Mouse (Mus musculus) v-Abl transformed pro-B cells (cell line): ENCODE results near the gene Ppcs.

Experiments used
- in situ Hi-C, 2 experiments: fragments of 400-800 bp; cut with MboI; formaldehyde crosslinking; loops; one replicate each; pipeline ENCODE4 v1.15.1; 2025; ENCODE audit not compliant: unreplicated experiment in 2 of 2

The Ppcs gene

DNA sequence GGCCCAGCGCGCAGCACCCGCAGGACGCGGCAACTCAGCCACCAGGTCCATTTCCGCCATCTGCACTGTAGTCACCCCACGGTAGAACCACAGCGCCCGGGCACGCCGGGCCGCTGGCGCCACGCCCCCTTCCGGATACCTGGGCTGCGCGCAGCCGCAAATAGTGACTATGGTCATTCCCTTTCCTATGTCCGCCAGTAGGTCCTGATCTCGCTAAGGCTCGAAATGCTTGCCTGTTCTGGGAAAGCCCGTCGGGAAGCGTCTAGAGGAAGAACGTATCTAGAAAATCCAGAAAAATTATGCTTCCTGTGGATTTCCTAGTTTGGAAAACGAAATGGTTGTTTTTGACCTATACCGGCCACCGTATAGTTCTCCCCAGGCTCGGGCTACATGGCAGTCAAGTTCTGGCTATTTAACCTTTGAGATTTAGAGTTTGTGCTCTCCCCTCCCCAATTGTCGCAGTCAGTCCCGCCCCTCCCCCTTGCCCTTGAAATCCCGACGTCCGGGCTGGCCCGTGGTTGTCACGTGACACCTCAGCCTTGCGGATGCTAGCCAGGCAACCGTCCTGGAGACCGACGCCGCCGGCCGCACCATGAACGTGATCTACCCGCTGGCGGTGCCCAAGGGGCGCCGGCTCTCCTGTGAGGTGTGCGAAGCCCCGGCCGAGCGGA lies at the start of gene Ppcs, which contains the start of gene Zmynd12:
Ppcs (minus strand) TSS at position 127 of the 671 bp plus-strand sequence.
Zmynd12 (plus strand) TSS at position 521 of the 671 bp plus-strand sequence.
- in situ Hi-C loops = loop anchor here (10.0 kb wide), 1 partner anchor 112 kb away; the partner anchor contains the start of genes Foxj3 (in 2 of the 2) and Frg2f1 (in 2 of the 2)

DNA sequence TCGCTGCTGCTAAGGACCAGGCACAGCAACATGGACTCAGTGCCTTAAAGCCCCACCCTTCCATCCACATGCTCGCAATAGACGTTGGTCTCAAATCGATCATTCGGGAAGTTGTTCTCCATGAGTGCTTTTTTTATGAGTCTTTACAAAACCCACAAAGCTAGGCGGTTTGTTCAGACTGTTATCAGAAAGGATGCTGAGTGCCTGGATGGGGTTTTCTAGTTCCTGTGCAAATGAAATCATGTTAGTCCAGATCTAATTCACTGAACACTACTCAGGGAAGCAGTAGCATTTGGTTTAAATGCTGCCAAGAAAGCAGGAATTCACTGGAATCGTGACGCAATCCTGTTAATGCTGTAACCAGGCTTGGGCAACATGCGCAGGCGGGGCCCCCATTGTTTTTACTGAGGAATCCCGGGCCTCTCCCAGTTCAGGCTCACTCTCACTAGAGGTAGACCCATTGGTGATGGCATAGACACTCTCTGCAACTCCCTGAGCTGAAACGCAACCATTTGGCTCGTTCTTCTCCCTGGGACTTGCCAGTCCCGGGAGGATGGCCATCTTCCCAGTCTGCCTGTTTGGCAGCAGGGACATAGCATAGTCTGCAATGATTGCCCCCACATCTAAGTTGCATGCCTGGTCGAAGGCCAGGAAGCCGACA lies 45.6 kb upstream of the Ppcs start:
- in situ Hi-C loops = no loop called here

DNA sequence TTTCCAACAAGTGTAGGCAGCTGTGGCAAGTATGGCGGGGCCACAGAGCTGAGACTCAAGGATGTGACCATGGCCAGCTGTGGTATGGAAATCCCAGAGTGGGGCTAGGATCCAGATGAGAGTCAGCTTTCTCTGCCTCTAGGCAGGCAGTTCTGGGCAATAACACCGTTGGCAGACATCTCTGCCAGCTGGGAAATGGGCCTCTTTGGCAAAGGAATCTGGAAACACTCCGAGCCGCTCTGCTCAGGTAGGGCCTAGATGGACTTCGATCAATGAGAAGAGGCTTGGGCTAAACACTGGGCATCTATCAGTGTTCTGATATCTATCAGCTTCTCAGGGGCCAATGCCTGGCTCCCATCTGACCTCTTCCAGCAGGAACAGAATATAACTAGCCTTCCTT lies 43.6 kb upstream of the Ppcs start:
- in situ Hi-C loops = no loop called here

DNA sequence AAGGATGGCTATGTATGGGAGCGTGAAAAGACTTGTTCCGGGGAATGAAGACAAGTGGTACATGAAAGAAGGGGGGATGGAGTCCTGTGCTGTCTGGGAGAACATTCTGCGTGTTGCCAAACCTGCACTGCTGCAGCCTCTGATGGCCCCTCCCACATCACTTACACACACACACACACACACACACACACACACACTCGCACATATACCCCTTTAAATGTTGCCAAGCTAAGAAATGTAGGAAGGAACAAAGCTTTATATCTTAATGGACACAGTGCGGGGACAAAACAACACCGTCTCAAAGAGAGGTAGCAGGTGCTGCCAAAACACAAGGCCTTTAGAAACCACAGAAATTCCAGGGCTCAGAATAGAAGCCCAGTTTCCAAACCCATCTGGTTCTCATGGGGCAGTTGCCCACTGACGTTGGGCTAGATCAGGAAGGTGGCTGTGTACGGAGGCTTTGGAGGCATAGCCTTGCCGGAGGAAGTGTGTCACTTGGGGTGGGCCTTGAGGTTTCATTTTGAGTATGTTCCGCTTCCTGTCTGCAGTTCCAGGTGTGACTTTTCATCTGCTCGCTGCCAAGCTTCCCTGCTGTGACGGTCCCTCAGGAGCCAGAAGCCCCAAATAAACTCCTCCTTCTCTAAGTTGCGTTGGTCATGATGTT lies 41.7 kb upstream of the Ppcs start:
- in situ Hi-C loops = no loop called here

DNA sequence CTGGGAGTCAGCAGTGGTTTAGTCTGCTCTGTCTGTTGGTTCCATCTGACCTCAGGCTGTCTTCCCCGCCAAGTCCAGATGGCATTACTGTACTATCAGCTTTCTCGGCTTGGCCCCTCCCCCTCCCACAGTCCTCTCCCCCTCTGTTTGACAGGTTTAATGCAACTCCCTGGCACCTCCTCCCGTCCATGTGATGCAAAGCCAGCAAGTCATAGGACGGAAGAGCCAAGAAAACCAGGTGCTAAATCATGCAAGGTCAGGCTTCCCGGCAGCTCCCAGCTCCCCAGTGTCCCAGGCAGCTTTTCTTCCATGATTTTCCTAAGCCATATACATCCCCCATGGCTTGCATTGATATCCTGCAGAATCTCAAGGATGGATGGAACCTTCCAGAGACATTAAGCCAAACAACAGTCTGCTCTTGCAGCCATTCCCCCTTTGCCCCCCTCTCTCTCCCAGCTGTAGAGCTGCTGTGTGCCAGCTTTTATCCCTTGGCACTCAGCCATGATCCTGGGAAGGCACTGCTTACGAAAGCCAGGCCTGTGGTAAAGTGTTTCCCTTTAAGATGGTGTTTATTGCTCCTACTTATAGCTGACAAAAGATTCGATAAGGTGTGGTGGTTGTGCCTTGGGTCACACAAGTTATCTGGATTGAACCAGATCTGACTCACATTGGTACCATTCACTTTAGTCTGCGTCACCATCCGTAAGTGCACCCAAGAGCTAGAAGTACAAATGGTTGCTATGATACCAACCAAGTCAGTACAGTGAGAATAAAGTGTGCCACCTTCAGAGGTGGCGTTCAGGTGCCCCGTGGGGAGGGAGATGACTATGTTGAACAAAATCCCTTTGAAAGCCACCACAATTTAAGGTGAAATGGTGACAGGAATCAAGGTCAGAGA lies 40.9 kb upstream of the Ppcs start:
- in situ Hi-C loops = no loop called here

DNA sequence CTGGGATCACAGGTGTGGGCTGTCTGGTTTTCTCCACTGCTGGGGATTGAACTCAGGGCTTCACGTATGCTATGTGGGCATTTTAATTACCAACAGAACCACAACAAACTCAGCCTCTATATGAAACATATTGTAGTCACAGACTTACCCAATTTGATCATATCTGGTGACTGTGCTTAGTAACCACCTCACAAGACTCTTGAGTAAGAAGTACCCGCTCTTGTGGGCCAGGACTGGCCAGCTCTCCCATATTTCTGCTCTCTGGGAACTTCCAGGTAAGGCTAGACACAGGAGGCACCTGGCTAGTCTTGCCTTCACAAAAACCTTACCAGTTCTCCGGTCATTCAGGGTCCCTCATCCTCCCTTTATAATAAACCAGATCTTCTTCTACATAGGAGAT lies 40.2 kb upstream of the Ppcs start:
- in situ Hi-C loops = no loop called here

DNA sequence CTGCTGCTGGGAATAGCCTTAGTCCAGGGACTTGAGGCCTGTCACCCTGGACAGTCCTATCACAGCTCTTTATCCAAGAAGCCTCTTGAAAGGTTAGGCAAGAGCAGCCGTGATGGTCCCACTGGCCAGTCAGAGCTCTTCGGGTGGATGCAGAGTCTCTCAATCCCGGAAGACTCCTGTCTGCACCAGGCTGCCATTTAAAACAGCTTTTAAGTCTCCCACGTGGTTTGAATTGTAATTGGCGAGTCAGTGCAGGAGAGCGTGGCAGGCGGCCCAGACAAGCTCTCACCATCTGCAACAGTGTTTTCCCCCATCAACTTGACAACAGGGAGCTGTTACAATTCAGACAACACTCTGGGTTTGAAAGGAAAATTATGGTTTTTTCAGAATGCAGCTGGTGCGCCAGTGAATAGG lies 38.5 kb upstream of the Ppcs start:
- in situ Hi-C loops = no loop called here

DNA sequence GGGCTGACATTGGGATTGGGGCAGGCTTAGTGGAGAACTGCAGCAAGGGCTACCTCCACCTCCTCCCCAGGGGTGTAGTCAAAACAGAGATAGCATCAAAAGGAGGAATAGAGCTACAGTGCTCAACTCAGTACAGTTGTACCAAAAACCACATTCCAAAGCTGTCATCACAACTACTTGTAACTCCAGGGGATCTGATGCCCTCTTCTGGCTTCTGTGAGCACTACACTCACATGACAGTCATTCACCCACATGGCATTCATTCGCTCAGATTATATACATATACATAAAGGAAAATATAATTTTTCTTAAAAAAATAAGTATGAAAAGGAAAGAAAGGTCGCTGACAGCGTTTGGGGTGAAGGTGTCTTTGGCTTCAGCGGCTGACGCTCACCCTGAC lies 38.1 kb upstream of the Ppcs start:
- in situ Hi-C loops = no loop called here

DNA sequence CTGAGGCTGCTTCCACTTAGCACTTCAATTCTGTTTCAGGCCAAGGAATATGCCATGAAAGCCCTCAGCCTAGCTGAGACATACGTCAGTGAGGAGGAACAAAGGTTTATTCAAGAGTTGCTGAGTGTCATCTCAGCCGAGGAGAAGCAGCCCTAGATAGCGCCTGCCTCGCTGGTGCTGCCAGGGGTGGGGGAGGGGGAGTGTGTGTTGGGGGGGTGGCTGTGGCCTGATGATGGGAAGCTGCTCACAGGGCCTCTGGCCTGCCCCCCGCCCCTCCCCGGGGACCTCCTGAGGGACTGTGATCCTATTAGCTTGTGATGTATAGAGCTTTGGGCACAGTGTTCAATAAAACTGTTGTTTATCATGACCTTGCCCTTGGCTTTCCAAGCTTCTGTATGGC lies 31.3 kb upstream of the Ppcs start:
- in situ Hi-C loops = no loop called here

DNA sequence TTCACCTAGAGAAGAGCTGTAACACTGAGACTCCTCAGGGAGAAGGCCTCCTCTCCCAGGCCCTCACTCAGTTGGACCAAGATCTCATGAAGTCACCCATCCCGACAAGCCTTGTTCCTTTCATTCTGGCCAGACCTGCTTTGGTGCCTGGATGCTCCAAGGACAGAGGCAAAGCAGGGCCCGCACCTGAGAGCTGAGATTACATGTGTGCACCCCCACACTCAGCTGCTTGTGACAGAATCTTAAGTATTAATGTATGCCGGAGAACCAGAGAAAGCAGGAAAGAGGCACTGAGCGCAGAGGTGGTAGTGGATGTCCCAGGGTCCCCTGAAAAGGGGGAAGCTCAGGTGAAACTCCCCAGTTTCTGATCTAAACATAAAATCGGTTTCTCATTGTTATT lies 30.9 kb upstream of the Ppcs start:
- in situ Hi-C loops = no loop called here

DNA sequence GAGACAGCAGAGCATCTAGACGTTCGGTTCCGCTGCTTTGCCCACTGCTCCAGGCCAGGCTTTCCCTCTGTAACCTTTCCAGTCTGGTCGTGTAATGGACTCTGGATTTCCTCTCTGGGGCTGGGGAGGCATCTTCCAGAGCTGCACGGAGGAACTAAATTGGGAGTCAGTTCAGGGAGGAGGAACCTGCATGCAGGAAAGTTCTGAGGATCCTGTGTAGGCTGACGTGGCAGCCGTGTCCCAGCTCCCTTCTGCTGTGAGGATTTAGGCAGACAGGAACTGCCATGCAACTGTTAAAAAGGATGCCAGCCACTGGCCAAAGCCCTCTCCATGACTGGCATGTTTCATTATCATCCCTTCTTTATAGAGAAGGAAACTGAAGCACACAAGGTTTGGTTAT lies 28.2 kb upstream of the Ppcs start:
- in situ Hi-C loops = no loop called here

DNA sequence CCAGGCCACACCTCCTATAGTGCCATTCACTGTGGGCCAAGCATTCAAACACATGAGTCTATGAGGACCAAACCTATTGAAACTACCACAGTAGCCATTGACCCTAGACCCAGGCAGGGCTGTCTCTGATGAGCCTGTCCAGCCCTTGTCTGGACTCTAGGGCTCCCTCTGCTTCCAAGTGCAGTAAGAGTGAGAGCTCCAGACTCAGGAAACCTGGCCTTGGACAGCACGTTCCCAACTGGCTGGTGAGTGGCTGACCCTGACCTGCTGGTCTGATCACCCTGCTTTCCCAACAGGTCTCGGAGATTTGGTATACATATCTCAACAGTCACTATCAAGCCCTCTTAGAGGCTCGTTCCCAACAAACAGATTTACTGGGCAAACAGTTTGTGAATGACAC lies 25.6 kb upstream of the Ppcs start:
- in situ Hi-C loops = loop anchor here in 1 of 2 experiments (25.0 kb wide), 1 partner anchor 365 kb away; no protein-coding TSS in a partner anchor

DNA sequence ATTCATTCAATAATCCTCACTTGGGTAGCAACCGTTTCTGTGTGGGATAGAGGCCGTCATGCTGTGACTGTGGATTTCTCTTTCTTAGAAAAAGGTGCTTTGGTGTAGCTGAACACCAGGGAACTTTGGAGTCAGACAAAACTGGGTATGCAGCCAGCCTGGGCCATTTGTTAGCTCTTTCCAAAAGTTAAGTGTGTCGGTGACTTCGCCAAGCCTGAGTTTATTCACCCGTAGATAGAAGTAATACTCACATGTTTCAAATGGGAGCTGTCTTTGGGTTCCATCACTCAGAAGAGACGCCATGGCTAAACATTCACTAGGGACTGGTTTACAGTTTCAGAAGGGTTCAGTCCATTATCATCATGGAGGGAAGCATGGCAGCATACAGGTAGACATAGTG lies 25.0 kb upstream of the Ppcs start:
- in situ Hi-C loops = loop anchor here in 1 of 2 experiments (25.0 kb wide), 1 partner anchor 365 kb away; no protein-coding TSS in a partner anchor

DNA sequence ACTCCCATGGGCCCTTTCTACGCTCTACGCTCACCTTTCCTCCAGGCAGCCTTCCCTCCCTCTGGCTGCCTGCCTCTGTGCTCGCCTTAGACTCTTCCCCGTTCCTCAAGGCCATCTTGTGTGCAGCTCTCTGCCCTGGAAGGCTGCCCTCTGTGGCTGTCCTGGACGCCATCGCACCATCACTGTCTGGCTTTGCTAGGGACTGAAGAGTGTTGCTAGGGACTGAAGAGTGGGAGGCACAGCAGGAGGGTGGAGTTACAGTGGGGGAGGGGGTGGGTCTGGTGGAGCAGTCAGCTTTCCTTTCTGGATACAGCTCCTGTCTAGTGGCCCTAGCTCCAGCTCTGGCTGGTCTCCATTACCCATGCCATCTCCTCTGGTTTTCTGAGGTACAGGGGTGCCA lies 20.3 kb upstream of the Ppcs start:
- in situ Hi-C loops = loop anchor here in 1 of 2 experiments (25.0 kb wide), 1 partner anchor 370 kb away; no protein-coding TSS in a partner anchor

DNA sequence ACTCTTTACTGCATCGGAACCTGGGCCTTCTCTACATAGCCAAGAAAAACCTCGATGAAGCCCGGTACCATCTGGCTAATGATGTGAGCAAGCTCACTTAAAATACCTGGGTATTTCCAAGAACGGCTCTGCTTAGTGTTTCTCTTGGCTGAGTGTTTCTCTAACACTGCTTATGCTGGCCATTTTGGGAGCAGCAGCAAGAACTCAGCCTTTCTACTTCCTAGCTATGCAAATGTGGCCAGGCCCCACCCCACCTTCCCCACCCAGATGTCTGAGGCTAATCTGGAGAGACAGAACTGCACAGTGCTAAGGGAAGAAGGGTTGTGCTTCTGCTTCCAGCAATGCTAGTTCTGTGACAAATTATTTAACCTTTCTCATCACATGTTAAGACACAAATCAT lies 19.6 kb upstream of the Ppcs start:
- in situ Hi-C loops = loop anchor here in 1 of 2 experiments (25.0 kb wide), 1 partner anchor 370 kb away; no protein-coding TSS in a partner anchor

DNA sequence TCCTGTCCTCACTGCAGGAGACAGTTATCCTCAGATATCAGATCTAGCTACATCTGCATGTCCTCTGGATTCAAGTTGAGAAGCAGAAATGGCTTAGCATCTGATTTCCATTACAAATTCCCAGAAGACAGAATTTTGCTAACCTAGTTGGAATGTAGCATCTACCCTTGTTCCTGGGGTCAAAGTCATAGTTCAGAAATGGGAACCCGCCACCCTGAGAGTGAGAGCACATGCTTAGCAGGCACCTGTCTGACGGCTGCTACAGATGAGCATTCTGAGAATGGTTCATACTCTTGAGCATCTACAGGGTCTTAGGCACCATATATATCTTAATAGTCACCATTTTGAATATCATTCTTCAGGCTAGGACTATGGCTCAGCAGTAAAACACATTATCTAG lies 15.7 kb upstream of the Ppcs start:
- in situ Hi-C loops = loop anchor here in 1 of 2 experiments (5.0 to 25.0 kb wide), 4 partner anchors 189 to 374 kb away; no protein-coding TSS in a partner anchor

DNA sequence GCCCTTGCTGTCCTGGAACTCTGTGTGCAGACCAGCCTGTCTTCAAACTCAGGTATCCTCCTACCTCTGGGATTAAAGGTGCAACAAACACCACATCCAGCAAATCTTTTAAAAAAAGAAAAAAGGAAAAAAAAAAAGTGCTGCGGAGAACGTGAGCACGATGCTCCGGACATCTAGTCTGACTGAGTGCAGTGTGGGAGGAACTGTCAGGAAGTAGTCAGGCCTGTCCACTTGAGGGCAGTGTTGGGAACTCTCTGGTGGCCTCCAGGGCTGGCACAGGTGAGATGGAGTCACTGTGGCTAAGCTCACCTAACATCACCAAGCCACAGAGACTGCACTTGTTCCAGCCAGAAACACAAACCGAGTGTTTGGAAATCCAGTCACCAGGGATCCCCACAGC lies 8.5 kb upstream of the Ppcs start:
- in situ Hi-C loops = loop anchor here in 1 of 2 experiments (10.0 to 25.0 kb wide), 3 partner anchors 186 to 382 kb away; no protein-coding TSS in a partner anchor

DNA sequence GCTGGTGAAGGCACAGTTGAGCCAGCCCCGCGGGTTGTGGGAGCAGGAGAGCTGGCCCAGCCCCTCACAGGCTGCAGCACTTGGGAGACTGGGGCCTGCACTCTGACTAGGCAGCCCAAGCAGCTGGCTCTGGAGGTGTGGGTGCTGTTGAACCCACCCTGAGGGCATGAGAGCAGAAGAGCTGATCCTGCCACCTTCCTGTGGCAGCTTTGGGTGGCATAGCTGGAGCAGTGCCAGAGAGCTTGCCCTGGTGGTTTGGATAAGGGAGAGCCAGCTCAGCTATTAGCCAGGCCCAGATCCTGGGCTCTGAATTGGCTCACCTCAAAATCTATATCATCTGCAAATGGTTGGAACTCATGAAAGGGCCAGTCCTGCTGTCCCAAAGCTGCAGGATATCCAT lies 5.5 kb upstream of the Ppcs start:
- in situ Hi-C loops = loop anchor here (10.0 to 25.0 kb wide), 2 partner anchors 107 to 385 kb away; partner anchors contain the start of genes Foxj3 (in 2 of the 2) and Frg2f1 (in 2 of the 2)

DNA sequence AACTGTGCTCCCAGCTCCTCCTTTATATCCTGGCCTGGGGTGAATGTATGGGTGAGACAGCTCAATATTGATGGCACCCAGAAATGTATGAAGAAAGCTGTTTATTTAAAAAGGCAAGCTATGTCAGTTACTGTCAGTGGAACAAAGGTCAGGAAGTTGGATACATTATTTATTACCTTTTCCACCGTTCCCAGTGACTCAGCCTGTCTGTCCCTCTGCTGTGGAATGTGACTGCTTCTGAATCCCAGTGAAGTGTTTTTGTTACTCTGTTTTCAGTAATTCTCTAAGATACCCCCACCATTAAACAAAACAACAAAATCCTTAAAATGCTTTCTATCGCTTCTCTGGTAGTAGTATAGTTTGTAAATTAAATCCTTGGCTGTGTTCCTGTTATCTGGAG lies 3.4 kb upstream of the Ppcs start:
- in situ Hi-C loops = loop anchor here (10.0 to 25.0 kb wide), 2 partner anchors 109 to 387 kb away; partner anchors contain the start of genes Foxj3 (in 2 of the 2) and Frg2f1 (in 2 of the 2)

DNA sequence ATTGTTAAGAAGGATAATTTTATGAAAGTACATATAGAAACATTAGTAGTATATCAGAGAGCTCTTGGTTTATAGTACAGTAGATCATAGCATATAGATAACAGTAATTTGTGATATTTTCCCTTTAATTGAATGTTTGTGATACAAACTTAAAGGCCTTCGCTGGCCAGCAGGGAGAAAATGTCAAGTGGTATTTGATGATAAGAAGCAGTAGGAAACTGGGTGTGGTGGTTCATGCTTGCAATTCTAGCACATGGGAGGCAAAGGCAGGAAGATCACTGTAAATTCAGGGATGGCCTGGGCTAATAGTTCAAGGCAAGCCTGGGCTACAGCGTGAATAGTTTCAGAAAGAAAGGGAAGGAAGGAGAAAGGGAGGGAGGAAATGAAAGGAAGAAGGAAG lies 2.9 kb upstream of the Ppcs start:
- in situ Hi-C loops = loop anchor here (10.0 to 25.0 kb wide), 2 partner anchors 110 to 387 kb away; partner anchors contain the start of genes Foxj3 (in 2 of the 2) and Frg2f1 (in 2 of the 2)
